Mouse (Mus musculus) small intestine, adult 2 months (tissue): Measurements from ENCODE around the gene BC067074.

Source experiments
- CTCF ChIP-seq: fragments of 200-500 bp; IDR thresholded peaks from 2 replicates; pipeline ENCODE4 v1.5.1; 2012; ENCODE audit warnings: low read depth, mild to moderate bottlenecking, control low read depth, inconsistent platforms, low read length, moderate library complexity, mixed read lengths; ENCODE audit not compliant: insufficient replicate concordance, insufficient read length; ENCODE audit errors: extremely low read depth
- POLR2A ChIP-seq: fragments of 200-500 bp; IDR thresholded peaks from 2 replicates; pipeline ENCODE4 v1.6.1; 2012; ENCODE audit warnings: low read depth, mild to moderate bottlenecking, control low read depth, inconsistent platforms, low read length, moderate library complexity

DNA sequence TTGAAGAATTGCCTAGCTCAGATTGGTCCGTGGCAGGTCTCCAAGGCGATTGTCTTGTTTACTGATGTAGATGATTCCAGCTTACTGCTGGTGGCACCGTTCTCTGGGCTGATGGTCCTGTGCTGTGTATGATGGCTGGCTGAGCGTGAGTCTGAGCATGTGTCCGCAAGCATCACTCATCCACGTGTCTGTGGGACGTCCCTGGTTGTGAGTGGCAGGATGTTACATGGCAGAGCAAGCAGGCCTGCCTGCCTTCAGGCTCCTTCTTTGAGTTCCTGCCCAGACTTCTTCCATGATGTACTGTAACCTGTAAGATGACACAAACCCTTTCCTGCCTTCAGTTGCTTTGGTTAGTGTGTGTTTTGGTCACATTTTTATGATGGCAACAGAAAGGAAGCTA is 5.8 kb upstream of the BC067074 start:
- no peak for TF ChIP-seq CTCF
- no peak for TF ChIP-seq POLR2A
